Mouse (Mus musculus) liver, adult 2 months (tissue): ENCODE results near the gene Nsl1. TPM values are rescaled to one million over a fixed set of nuclear protein-coding genes. Genes with fewer than 3 reads are reported as not detected.

Experiments
- DNase-seq: peaks from one replicate; pipeline ENCODE4 v3.0.0-alpha.2; 2011; ENCODE audit warnings: low read depth, low spot score; ENCODE audit errors: extremely low read depth
- H3K27ac ChIP-seq: fragments of 200-500 bp; replicated peaks from 2 replicates; pipeline ENCODE4 v1.5.1; 2012; ENCODE audit warnings: low read depth, mild to moderate bottlenecking, control low read depth, inconsistent platforms, low read length; ENCODE audit not compliant: insufficient read depth
- H3K27me3 ChIP-seq: fragments of 200-500 bp; 2 replicates; pipeline ENCODE4 v1.6.1; 2012; ENCODE audit warnings: mild to moderate bottlenecking, moderate library complexity, low read length, inconsistent platforms; ENCODE audit not compliant: control insufficient read depth, insufficient read depth
- H3K36me3 ChIP-seq: fragments of 200-500 bp; 2 replicates; pipeline ENCODE4 v1.6.1; 2012; ENCODE audit warnings: low read length, inconsistent platforms; ENCODE audit not compliant: control insufficient read depth, insufficient read depth
- H3K4me1 ChIP-seq: fragments of 200-500 bp; 2 replicates; pipeline ENCODE4 v1.6.1; 2011; ENCODE audit warnings: low read length; ENCODE audit not compliant: control insufficient read depth, insufficient read depth
- H3K4me3 ChIP-seq: fragments of 200-500 bp; 2 replicates; pipeline ENCODE4 v1.5.1; 2011; ENCODE audit warnings: low read depth, mild to moderate bottlenecking, control low read depth, low read length, moderate library complexity; ENCODE audit not compliant: insufficient read depth
- H3K79me2 ChIP-seq: fragments of 200-500 bp; 2 replicates; pipeline ENCODE4 v1.6.1; 2012; ENCODE audit warnings: inconsistent platforms, mild to moderate bottlenecking, low read length, moderate library complexity; ENCODE audit not compliant: control insufficient read depth, insufficient read depth
- H3K9ac ChIP-seq: fragments of 200-500 bp; 2 replicates; pipeline ENCODE4 v1.6.1; 2012; ENCODE audit warnings: low read depth, mild to moderate bottlenecking, control low read depth, inconsistent platforms, low read length
- CTCF ChIP-seq: fragments of 200-500 bp; IDR thresholded peaks from 2 replicates; pipeline ENCODE4 v1.5.1; 2011; ENCODE audit warnings: low read depth, low read length, control low read depth
- POLR2A ChIP-seq: fragments of 200-500 bp; IDR thresholded peaks from 2 replicates; pipeline ENCODE4 v1.6.1; 2011; ENCODE audit warnings: low read length, control low read depth; ENCODE audit not compliant: insufficient read depth; ENCODE audit errors: extremely low read depth
- WGBS: fragments of 180-500 bp; shearing (Covaris S2); methylation state at CpG from one replicate; pipeline ENCODE4 v1.1.7; 2018; 5-methylcytosine and 5-hydroxymethylcytosine counted together
- polyA plus RNA-seq: library from polyadenylated mRNA; depleted of rRNA; stranded (reverse); fragments of >200 nt; gene quantifications from 2 replicates; pipeline ENCODE4 v1.2.3, GENCODE M21; 2012
- total RNA-seq: library from RNA; depleted of rRNA; stranded (reverse); fragments of >200 nt; gene quantifications from 2 replicates; pipeline ENCODE4 v1.2.3, GENCODE M21; 2014

Gene Nsl1
- total and polyA plus RNA-seq, 2 experiments, result 0.11 to 0.46 TPM

DNA sequence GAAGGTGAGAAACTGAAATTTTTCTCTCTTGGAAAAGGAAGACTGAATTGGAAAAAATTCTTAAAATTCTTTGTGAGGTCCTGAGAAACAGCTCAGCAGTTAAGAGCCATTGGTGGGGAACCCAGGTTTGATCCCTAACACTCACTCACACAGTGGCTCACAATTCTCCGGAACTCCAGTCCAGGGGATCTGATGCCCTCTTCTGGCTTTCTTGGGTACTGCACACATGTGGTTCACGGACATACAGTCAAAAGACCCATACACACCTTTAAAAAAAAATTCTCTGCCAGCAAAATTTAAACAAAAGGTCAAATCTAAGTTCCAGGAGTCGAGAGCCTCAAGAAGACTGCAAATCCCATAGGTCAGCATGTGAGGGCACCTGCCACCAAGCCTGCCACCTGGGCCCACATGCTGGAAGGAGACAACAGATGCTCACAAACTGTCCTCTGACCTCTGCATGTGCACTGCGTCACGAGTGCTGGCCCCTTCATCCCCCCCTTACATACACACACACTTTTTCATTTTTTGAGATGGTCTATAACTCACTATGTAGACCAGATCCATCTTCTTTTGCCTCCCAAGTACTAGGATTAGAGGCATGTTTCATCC is 22.2 kb downstream of the Nsl1 start:
- TF ChIP-seq POLR2A (no peak), CTCF (peak; percentile 55; the same call in 1 of the 2 replicates)
- no peak overlapping the region for H3K9ac ChIP-seq
- H3K4me1 ChIP-seq, result no peaks in the 10 kb centered on the region
- no peaks in the 10 kb centered on the region for H3K27me3 ChIP-seq
- 78% methylated on average over 5 of the region's 5 CpGs for WGBS
- no peaks in the 10 kb centered on the region for H3K36me3 ChIP-seq
- H3K4me3 ChIP-seq, result no peak overlapping the region
- H3K79me2 ChIP-seq, result no peaks in the 10 kb centered on the region
- peak overlapping the region; percentile 9; the same call in 1 of the 2 replicates for H3K27ac ChIP-seq
- DNase-seq, result no peak

DNA sequence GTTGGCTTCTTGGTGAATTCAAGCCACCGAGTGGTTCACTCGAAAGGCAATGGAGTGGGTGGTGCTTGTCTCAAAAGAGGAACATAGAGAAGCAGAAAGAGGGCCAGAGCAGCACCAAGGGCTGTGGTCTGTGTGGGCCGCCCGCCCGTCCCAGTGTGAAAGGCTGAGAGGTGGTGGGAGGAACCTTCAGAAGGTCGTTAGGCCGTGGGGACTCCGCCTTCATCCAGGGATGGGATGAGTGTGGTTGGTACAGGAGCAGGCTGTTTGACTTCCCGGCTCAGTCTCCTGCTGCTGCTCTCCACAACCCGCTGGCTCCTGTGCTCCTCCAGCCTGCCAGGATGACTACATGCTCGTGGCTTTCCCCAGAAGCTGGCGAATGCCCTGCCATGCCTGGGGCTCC is 22.8 kb downstream of the Nsl1 start:
- 87% methylated on average over 12 of the region's 12 CpGs for WGBS
- no peaks in the 10 kb centered on the region for H3K79me2 ChIP-seq
- no peak for TF ChIP-seq POLR2A
- TF ChIP-seq CTCF, result no peak

DNA sequence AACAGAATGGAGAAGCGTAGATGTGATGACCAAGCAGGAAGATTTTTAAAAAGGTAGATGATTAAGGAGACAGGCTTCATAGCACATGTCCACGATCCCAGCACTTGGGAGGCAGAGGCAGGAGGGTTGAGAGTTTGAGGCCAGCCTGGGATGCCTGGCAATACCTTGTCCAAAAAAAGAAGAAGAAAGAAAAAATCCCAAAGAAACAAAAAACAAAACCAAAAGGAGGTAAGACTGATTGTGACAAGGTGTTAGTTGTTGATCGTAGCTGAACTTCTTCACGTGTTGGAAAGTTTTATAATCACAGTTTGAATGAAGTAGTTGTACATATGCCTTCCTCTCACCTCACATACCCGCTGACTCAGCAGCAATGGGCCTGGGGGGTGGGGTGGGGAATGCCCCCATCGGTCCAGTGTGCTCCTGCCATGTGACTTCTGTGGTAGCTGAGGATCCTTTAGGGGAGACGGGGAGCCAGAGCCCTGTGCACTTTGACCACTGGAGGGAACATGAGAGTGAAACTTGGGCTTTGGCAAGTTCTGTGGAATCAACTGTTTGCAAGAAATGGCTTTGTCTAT is 23.6 kb downstream of the Nsl1 start:
- no peaks in the 10 kb centered on the region for H3K27me3 ChIP-seq
- H3K79me2 ChIP-seq, result no peaks in the 10 kb centered on the region
- no peaks in the 10 kb centered on the region for H3K4me1 ChIP-seq
- no peak overlapping the region; the same call in 1 of the 2 replicates for H3K27ac ChIP-seq
- WGBS, result 82% methylated on average over 7 of the region's 7 CpGs
- H3K36me3 ChIP-seq, result no peaks in the 10 kb centered on the region
- H3K4me3 ChIP-seq, result no peak overlapping the region
- H3K9ac ChIP-seq, result no peak overlapping the region
- no peak for TF ChIP-seq POLR2A
- no peak for TF ChIP-seq CTCF
- DNase-seq, result no peak

More for the DNA sequence above, 22.8 kb downstream of the Nsl1 start:
- Histone ChIP-seq H3K9ac (no peak overlapping the region), H3K27me3 (no peaks in the 10 kb centered on the region), H3K4me3 (no peak overlapping the region), H3K4me1 (no peaks in the 10 kb centered on the region), H3K27ac (0 out of 2 replicates have a peak overlapping the region, but pooled peaks have one; percentile 3), H3K36me3 (no peaks in the 10 kb centered on the region)
- no peak for DNase-seq

- 75% methylated on average over 8 of the region's 8 CpGs for WGBS
- Histone ChIP-seq H3K79me2 (no peaks in the 10 kb centered on the region), H3K36me3 (no peaks in the 10 kb centered on the region), H3K4me1 (peaks cover 3% of the 10 kb centered on the region; the same call in 1 of the 2 replicates), H3K9ac (no peak overlapping the region), H3K27me3 (no peaks in the 10 kb centered on the region), H3K4me3 (no peak overlapping the region), H3K27ac (no peak overlapping the region; the same call in 1 of the 2 replicates)
- DNase-seq, result no peak
- TF ChIP-seq CTCF (no peak), POLR2A (no peak)
These were observed 24.1 kb downstream of the Nsl1 start for GRCm38 (mm10) chr1:191086960-191087359.

- 79% methylated on average over 5 of the region's 5 CpGs for WGBS
- no peak overlapping the region for H3K4me3 ChIP-seq
- TF ChIP-seq POLR2A, result no peak
- no peak for TF ChIP-seq CTCF
- H3K4me1 ChIP-seq, result peaks cover 3% of the 10 kb centered on the region; the same call in 1 of the 2 replicates
- no peaks in the 10 kb centered on the region for H3K36me3 ChIP-seq
- no peak overlapping the region for H3K9ac ChIP-seq
- DNase-seq, result no peak
- H3K79me2 ChIP-seq, result no peaks in the 10 kb centered on the region
- no peak overlapping the region for H3K27ac ChIP-seq
- H3K27me3 ChIP-seq, result no peaks in the 10 kb centered on the region
These were observed 25.1 kb downstream of the Nsl1 start for GRCm38 (mm10) chr1:191087955-191088354.

GRCm38 (mm10) chr1:191089355-191089754 is 26.5 kb downstream of the Nsl1 start:
- Histone ChIP-seq H3K36me3 (no peaks in the 10 kb centered on the region), H3K4me3 (no peak overlapping the region), H3K9ac (no peak overlapping the region), H3K4me1 (peaks cover 3% of the 10 kb centered on the region; the same call in 1 of the 2 replicates), H3K27ac (no peak overlapping the region), H3K79me2 (no peaks in the 10 kb centered on the region), H3K27me3 (no peaks in the 10 kb centered on the region)
- TF ChIP-seq POLR2A (no peak), CTCF (no peak)
- no peak for DNase-seq
- 63% methylated on average over 6 of the region's 6 CpGs for WGBS
